Mouse (Mus musculus) gastrocnemius, adult 2 months (tissue): ENCODE measurements around the gene Gpr183. TPM values are rescaled to one million over a fixed set of nuclear protein-coding genes. Genes with fewer than 3 reads are reported as not detected.

Source experiments
- DNase-seq: peaks from one replicate; pipeline ENCODE4 v3.0.0; 2022
- H3K27ac ChIP-seq: fragments of 200-600 bp; 2 replicates; pipeline ENCODE4 v1.8.1; 2022; ENCODE audit warnings: mild to moderate bottlenecking
- H3K4me3 ChIP-seq: fragments of 200-600 bp; 2 replicates; pipeline ENCODE4 v1.8.1; 2022; ENCODE audit warnings: mild to moderate bottlenecking, moderate library complexity
- CTCF ChIP-seq: fragments of 200-600 bp; IDR thresholded peaks from 2 replicates; pipeline ENCODE4 v1.8.1; 2022; ENCODE audit warnings: antibody characterized with exemption, mild to moderate bottlenecking, moderate library complexity
- intact Hi-C: fragments of 180-260 bp; cut with DNase I; formaldehyde crosslinking; loops from one replicate; pipeline ENCODE4 v1.15.1; 2025
- total RNA-seq, 2 experiments: library from RNA; stranded (reverse); gene quantifications; 2 replicates each; pipeline ENCODE4 v1.2.3; 2021

Gene Gpr183
- total RNA-seq, 2 experiments from 2014 or later = 0.17 to 0.41 TPM

DNA sequence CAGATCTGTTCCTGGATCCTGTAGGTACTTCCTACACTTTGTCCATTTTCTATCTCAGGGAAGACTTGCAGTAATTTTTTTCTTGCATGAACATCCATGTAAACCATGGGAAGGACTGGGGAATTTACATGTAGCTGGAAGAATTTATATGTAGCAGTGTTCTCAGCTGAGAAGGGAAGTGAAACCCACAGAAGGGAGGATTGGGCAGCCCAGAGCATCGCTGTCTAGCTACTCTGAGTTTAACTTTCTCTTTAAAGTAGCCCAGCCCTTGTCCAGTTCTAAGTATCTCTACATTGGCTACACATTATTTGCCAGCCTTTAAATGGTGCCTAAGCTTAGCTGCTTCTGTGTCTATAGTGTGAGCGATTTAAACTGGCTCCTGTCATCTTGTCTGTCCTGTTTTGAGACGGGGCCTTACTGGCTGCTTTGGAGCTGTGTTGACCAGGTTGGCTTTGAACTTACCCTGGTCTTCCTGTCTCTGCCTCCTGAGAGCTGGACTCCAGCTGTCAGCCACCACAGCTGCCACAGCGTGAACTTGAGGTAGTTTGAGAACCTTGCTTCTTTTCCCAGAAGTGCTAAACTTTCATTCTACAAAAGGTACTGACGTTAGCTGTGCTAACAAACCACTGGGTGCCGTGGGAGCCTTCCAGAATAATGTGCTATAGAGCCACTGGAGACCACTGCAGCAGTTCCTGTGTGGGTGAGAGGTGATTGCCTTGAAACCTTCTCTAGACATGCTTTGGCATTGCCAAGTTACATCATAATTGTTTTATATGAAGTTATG, 48.5 kb downstream of the Gpr183 start:
- Histone ChIP-seq H3K27ac (no peak overlapping the region), H3K4me3 (no peak overlapping the region)
- DNase-seq = no peak
- intact Hi-C loops = no loop called here
- no peak for TF ChIP-seq CTCF

DNA sequence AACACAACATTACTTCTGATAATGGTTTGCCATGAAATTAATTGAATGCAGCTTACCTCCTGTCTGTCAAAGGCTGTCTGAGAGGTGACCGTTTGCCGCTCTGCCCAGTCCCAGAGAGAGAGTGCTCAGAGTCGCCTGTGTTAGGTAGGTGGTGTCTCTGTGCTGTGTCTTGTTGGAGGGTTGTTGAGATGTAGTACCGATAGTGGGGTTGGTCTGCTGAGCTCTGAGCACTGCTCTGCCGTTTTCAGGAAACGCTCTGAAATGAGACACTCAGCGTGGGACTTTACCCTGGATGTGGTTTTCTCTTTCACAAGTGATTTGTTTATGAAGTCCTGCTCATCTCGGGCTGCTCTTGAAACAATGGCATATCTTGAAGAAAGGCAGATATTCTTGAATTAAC, 49.4 kb downstream of the Gpr183 start, which contains the start of gene Gpr18:
TSS of gene Gpr18 (minus strand) at position 161 of the 400 bp plus-strand sequence.
- TF ChIP-seq CTCF = no peak
- Histone ChIP-seq H3K27ac (no peak within 1 kb of the TSS), H3K4me3 (no peak within 1 kb of the TSS)
- intact Hi-C loops = no loop called here
- no peak for DNase-seq

DNA sequence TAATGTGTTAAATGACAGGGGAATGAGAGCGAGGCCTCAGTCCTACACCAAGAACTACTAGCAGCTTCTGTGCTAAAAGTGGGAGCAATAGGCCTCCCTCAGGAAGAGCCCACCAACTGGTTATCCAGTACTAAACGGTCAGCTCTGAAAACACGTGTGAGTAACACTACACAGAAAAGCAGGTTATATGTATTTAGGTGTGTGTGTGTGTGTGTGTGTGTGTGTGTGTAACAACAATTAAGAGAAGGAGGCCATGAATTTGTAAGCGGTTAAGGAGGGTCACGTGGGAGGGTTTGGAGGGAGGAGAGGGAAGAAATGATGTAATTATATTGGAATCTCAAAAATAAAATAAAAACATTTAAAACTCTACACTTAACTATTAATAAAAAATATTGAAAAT, 49.9 kb downstream of the Gpr183 start:
- no peak for TF ChIP-seq CTCF
- no peak overlapping the region for H3K4me3 ChIP-seq
- H3K27ac ChIP-seq = no peak overlapping the region
- intact Hi-C loops = no loop called here
- DNase-seq = no peak

DNA sequence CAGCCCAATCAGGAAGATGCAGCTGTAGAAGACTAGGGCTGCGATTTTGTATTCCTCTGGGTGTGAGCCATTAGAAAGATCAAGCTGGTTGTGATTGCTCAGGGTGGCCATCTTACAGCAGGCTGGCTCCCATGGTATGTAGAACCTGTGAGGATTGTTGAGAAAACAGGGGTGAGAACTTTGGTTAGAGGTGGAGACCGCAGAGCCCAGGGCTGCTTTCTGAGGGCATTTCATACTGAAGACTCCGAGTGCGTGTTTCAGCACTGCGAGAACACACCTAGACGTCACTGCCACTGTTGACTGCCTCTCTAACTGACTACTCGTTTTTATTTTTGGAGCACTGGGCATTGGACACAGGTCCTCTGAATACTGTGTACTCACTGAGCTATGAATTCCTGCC, 52.5 kb downstream of the Gpr183 start:
- no peak overlapping the region for H3K4me3 ChIP-seq
- intact Hi-C loops = no loop called here
- TF ChIP-seq CTCF = no peak
- no peak overlapping the region for H3K27ac ChIP-seq
- no peak for DNase-seq

DNA sequence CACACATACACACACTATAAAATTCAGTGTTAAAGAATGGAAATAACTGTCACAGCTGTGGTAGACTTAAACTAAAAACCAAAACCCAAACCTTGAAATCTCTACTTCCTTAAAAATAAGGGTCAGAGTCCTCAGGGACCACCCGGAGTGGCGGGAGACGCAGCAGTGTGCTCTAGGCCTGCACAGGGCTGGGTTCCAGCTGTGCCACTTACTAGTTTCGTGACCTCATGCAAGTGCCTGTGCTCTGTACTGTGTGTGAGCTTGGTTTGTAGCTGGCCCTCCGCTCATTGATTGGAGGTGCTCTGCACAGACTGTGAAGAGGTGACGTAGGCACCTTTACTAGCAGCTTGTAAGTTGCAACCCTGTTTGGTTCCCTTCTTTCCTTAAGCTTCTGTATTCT, 55.1 kb downstream of the Gpr183 start:
- H3K4me3 ChIP-seq = no peak overlapping the region
- intact Hi-C loops = no loop called here
- H3K27ac ChIP-seq = no peak overlapping the region
- no peak for TF ChIP-seq CTCF
- no peak for DNase-seq

DNA sequence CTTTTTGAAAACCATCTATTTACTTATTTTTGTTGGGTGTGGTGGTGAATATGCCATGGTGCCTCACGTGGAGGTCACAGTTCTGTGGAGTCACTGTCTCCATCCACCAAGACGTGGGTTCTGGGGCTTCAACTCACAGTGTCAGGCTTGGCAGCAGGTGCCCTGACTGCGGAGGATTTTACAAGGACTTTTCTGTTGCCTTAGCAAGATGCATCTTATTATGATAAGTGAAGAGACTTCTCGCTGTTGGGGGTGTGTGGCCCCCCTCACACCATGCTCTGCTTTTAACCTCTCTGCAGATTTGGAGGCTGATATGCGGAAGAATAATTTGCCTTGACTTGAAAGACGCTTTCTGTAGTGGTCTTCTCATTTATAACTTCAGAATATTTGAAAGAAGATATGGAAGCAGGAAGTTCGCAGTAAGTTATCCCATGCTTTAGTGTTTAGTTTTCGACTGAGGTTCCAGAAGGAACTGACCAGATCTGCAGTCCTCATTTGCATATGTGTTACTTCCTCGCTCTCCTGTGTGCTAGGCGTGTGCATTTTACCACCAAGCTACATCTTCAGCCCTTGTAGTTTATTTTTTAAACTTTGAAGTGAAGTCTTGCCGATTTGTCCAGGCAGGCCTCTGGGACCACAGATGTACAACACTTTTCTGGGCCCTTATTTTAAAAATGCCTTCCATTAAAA, 57.9 kb downstream of the Gpr183 start:
- no peak for TF ChIP-seq CTCF
- Histone ChIP-seq H3K27ac (no peak overlapping the region; the same call in 1 of the 2 replicates), H3K4me3 (no peak overlapping the region)
- intact Hi-C loops = no loop called here
- DNase-seq = no peak

DNA sequence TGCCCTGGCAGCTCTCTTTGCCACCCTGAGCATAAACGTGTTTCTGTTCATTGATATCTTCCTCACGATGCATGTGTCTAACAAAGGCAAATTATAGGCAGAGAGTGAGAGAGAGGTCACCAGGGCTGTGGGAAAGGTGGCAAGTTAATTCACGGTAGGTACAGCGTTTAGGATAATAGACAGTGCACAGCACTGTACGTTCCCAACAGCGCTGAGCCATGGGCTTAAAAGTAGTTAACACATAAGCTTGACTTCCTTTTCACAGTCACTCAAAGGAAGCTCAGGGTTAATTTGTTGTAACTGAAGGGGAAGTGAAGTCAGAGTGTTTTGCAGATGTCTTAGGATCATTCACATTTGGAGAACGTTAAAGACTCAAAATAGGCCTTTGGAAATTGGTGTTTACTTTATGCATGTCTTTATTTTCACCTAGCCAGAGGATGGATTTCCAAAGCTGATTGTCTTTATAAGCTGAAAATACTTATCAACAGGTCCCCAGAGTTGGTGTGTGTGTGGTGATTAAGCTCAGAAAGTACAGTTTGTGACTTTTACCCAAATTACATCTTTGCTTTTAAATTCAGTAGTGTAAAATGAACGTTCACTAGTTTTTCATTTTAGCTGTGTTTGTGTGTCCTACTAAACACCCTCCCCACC, 58.5 kb downstream of the Gpr183 start:
- no peak for DNase-seq
- no peak for TF ChIP-seq CTCF
- Histone ChIP-seq H3K27ac (no peak overlapping the region), H3K4me3 (no peak overlapping the region)
- intact Hi-C loops = no loop called here

DNA sequence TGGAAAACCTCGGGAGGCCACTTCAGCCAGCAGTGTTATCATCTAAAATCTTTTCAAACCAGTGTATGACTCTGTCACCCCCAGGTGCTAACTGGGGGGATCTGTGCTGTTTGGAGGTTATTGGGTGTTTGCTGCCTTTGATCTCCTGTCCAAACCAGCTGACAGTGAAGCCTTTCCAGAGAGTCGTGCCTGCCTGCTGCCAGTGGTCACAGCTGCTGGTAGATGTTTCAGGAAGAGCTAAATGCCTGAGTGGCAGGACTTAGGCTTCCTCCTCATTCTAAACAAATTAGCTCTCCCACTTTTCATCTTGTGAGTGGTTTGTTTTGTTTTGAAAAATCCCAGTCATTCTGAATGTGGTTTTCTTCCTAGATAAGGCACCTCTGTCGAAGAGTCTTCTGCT, 60.2 kb downstream of the Gpr183 start:
- TF ChIP-seq CTCF = no peak

DNA sequence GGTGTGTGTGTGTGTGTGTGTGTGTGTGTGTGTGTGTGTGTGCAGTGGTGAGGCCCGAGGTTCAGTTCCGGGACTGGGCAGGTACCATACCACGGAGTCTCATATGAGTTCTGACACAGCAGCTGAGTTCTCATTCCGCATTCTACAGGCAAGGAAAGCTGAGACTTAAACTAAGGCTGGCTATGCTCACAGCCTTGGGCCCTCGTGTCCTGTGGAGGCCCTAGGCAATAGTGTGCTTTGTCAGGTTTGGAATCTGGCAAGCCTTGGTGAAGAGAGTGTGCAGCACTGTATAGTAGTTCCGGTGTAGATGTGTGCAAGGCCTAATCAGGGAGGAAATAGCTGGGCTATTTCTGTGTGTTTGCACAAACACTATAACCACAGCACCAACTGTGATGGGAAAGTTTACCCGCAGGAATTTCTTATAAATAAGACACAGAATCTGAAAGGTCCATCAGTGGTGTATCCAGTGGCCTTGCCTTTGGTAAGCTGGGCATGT, 61.6 kb downstream of the Gpr183 start:
- Histone ChIP-seq H3K27ac (no peak overlapping the region), H3K4me3 (no peak overlapping the region)
- intact Hi-C loops = no loop called here
- no peak for DNase-seq
- TF ChIP-seq CTCF = no peak

More for the DNA sequence above, 60.2 kb downstream of the Gpr183 start:
- H3K27ac ChIP-seq = no peak overlapping the region
- intact Hi-C loops = no loop called here
- DNase-seq = no peak
- no peak overlapping the region for H3K4me3 ChIP-seq

Other genes starting within 250 kb of the Gpr183 start
- 10 to 100 TPM; 15.3 to 21.4 TPM for gene Dock9, start 167.4 kb downstream of the Gpr183 start, total RNA-seq
- gene Ubac2, start 86.6 kb downstream of the Gpr183 start, total RNA-seq = 10 to 100 TPM; 31.5 to 35.8 TPM
- not detected for gene Gpr18, start 49.4 kb downstream of the Gpr183 start, total RNA-seq
- not detected for gene Timm8a2, start 69.5 kb upstream of the Gpr183 start, total RNA-seq
- 10 to 100 TPM; 66.1 to 71.7 TPM for gene Tm9sf2, start 141.8 kb upstream of the Gpr183 start, total RNA-seq
- 10 to 100 TPM; 52.3 to 68.4 TPM for gene Clybl, start 216.5 kb upstream of the Gpr183 start, total RNA-seq